Mouse (Mus musculus) monocyte, adult 2 months (primary cell): ENCODE data around the gene Nhlrc2.
"Not testable (repeated sequence)": the region's sequence is repeated elsewhere in the genome, so short reads cannot be mapped to it uniquely, and the experiment has no call there.

Experiments
- DNase-seq, 2 experiments: peaks; one replicate each; pipeline ENCODE4 v3.0.0; 2022; ENCODE audit warnings: low spot score in 2 of 2, low read depth in 1 of 2

Nhlrc2 gene

DNA sequence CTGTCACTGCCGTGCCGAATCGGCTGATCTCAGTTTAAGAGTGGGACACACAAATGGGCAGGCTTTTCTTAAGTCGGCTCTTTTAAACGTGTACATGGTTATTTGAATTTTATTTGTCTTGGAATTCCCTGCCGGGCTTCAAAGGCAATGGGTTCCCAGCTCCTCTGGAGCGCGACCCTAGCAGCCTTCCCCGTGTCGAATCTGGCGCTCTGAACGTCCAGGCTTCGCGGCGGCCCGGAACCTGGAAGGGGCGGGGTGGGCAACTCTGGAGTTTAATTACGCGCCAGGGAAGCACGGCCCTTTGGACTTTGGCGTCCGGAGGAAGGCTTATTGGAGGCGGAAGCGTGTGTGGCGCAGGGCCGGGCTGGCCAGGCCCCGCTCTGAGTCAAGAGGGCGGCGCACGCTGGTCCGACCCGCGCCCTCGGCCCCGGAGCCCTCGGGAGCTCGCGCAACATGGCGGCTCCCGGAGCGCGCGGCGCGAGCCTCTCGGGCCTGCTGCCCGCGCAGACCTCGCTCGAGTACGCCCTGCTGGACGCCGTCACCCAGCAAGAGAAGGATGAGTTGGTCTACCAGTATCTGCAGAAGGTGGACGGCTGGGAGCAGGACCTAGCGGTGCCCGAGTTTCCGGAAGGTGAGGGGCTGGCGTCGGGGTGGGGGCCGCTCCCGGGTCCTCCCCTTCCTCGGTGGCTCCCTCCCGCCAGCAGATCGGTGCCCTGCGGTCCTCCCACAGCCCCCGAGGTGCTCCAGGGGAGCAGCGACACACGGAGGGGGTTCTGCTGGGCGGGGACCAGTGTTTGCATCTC lies at the start of gene Nhlrc2:
Gene Nhlrc2, plus strand, starts transcription at position 32 of the 803 bp plus-strand sequence.
- DNase-seq, result peak; percentile 57 to 78

- not testable (repeated sequence) for DNase-seq
These were observed 45.0 kb upstream of the Nhlrc2 start for GRCm38 (mm10) chr19:56503069-56503468.

DNA sequence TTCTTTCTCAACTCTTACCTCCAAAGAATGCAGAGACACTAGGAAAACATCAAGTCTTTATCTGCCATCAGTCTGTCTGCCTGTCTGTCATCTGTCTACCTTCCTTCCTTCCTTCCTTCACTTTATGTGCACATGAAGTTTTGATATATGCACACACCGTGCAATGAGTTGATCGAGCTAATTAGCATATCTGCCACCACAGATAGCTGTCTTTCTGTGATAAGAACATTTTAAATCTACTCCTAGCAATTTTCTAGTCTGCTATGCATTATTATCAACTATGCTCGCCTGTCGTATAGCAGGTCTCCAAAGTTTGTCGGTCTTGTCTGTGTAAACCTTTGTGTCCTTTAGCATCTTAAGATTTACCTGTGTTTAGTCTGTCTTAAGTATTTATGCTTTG lies 44.5 kb upstream of the Nhlrc2 start:
- not testable (repeated sequence) for DNase-seq

GRCm38 (mm10) chr19:56511207-56511606 lies 36.9 kb upstream of the Nhlrc2 start:
- not testable (repeated sequence) for DNase-seq

DNA sequence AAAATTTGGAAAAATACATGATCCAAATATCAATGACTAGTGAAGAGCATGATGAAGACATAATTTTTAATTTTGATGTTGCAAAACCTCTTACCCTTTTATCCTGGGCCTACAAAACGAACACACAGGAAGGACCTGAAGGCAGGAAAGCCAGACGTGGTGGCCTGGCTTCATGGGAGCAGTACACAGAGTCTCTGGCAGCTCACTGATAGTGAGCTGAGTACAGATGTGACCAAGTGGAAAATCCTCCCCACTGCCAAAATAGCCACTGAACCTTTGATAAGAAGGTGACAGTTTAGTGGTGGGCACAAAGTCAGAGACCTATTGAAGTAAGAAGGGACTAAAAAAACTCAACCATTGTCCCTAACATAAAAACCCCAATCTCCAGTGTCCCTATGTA lies 34.5 kb upstream of the Nhlrc2 start:
- DNase-seq, result not testable (repeated sequence)

DNA sequence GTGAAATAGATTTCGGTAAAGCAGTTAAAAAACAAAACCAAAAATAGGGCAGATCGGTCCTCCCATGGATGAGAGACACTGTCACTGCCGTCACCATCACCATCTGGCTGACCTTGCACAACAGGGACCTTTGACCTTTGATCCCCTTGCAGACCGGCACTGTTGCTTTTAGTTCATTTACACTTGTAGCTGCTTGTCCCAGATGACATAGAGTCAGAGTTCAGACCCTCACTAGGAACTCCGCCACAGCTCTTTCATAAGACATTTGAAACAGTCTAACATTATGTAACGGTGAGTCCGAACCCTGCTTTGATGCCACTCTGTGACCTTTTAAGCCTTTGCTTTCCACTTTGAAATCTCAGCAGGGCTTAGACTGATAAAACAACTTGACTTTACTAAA lies 28.7 kb upstream of the Nhlrc2 start:
- not testable (repeated sequence) for DNase-seq

DNA sequence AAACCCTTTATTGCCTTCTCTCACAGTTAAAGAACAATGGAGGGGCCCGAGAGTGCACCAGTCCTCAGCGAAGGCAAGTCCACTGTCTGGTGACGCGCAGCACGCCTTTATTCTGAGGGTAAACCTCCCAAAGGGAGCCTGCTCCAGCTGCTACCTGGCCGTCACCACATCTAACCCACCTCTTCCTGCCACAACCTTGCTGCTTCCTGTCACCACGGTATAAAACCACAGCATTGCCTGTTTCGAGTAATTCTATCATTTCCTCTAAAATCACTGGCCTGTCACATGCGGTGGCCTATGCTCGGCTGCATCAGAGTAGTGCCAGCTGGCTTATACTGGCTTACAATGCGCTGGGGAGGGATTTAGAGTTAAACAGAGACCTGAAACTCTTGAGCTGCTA lies 17.5 kb upstream of the Nhlrc2 start:
- DNase-seq, result not testable (repeated sequence)

- DNase-seq, result no peak
These were observed 16.8 kb upstream of the Nhlrc2 start for GRCm38 (mm10) chr19:56531251-56531650.

- no peak for DNase-seq
These were observed 14.6 kb upstream of the Nhlrc2 start for GRCm38 (mm10) chr19:56533291-56534071.

- DNase-seq, result no peak
These were observed 13.7 kb upstream of the Nhlrc2 start for GRCm38 (mm10) chr19:56534337-56534736.

GRCm38 (mm10) chr19:56535064-56535463 lies 13.0 kb upstream of the Nhlrc2 start:
- DNase-seq, result no peak

- DNase-seq, result no peak
These were observed 12.3 kb upstream of the Nhlrc2 start for GRCm38 (mm10) chr19:56535765-56536164.

DNA sequence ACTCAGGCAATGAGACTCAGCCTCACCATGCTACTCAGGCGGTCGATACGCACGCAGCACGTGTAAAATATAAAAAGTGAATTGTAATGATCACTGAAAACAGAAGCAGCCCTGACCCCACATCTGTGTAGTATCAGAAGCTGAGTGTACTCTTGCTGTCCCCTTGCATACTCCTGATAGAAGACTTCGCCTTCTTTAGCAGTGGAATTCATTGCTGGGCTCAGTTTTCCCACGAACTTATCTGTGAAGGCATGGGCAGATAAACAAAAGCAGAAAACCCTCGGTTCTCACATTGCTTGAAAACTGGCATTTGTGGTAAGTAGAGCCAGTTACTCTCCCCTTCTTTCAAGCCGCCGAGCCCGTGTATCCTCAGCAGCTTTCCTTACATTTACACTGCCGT lies 4.7 kb upstream of the Nhlrc2 start:
- DNase-seq, result no peak

GRCm38 (mm10) chr19:56544681-56545388 lies 3.2 kb upstream of the Nhlrc2 start:
- DNase-seq, result no peak

DNA sequence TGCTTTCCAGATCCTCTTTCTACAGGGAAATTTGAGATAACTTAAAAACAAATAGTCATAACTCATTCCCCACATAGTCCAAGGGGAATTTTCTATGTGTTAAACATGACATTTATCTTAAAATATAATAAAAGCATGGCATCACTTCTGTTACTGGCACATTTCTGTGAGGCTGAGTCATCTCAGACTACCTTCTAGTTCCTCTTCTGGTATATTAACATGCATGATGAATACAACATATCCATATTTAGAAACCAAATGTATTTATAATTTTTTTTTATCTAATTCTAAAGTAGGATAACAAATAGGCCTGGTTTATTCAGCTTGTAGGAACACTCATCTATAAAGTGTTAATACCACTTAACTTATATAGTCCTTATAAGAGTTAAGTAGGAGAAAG lies 2.0 kb upstream of the Nhlrc2 start:
- DNase-seq, result no peak

GRCm38 (mm10) chr19:56547456-56548229 lies 418 bp upstream of the Nhlrc2 start, which contains the start of gene Dclre1a:
TSS of gene Dclre1a (minus strand) at chr19:56548222.
- peak in 1 of 2 experiments; percentile 23 for DNase-seq

- no peak for DNase-seq
These were observed 1.1 kb downstream of the Nhlrc2 start for GRCm38 (mm10) chr19:56549033-56549680.

GRCm38 (mm10) chr19:56553177-56553576 lies 5.1 kb downstream of the Nhlrc2 start:
- DNase-seq, result no peak

DNA sequence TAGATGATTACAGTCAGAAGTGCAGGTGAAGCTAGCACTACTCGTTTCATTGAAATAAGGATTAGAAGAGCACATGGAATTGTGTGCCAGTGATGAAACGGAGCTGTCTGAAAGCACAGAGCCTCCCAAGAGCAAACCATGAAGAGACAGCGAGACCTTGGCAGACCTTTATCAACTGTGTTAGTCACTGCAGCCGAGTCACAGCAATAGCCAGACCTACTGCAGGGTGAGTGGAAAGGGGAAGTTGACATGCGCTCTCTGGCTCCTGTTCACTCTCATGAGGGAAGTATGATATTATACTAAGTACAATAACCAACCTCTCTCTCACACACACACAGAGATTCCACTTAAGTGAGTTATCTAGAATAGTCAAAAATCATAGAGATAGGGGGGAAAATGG lies 7.9 kb downstream of the Nhlrc2 start:
- DNase-seq, result no peak

DNA sequence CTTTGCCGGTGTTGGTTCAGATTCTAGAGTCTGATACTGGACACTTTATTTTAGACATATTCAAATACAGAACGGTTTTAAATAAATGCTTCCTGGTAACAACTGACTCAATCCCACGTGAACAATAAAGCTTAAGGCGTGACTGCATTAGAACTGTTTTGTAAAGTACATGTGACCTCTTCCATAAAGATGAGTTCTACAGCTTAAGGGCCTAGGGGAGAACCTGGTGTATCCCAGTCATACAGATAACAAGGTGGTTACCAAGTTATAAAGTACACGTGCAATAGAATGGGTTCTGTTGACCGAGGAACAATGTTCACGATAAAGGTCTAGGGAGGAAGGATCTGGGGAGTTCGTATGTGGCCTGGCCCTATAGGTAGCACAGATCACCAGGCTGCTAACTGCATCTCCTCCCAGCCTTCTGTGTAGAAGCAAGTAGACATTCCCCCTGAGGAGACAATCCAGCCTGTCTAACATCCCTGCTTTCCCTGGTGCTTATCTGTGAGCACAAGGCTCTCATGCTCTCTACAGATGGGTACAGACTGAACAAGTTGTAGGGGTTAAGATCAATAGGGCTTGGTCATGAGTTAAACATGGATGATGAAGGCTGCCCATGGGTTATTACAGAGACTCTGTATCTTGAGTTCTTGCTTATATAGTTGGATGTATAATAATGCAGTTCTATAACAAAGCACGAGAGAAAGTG lies 14.5 kb downstream of the Nhlrc2 start:
- DNase-seq, result no peak
